In the genomic region with DNA sequence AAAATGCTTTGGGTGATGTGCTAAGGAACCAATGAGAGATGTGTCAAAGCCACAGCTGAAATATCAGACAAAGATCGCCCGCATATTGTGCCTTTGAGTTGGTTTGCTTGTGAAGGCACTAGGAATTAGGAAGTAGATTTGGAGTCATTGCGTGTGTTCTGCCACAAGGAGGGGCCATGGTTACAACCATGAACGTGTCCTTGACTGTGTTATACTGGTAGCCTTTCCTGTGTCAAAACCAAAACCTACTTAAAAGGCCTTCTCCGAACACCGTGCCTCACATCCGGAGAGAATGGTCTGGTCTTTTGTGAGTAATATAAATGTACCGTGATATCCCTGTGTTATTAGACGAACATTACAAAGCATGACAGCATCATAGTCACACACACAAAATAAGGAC, we compare ENCODE assay signal across 8 mouse cellular contexts.
DNase-seq lines count a peak whose midpoint lies in the region; ATAC-seq and TF ChIP-seq lines count a peak whose summit lies in the region.

No protein-coding gene starts in this region.

- H3K4me3 ChIP-seq in kidney, embryonic 15.5 days (replicated peaks): no peak overlapping the region
- H3K4me3 ChIP-seq in forebrain, embryonic 14.5 days (ENCODE audit: low read depth, low read length): no peak overlapping the region
- H3K4me3 ChIP-seq in limb, embryonic 14.5 days (replicated peaks; ENCODE audit: low read length): no peak overlapping the region

- H3K36me3 ChIP-seq in kidney, embryonic 15.5 days: no peaks in the 10 kb centered on the region
- no peaks in the 10 kb centered on the region for H3K36me3 ChIP-seq in forebrain, embryonic 14.5 days (ENCODE audit: control insufficient read depth, insufficient read depth, low read length)
- no peaks in the 10 kb centered on the region for H3K36me3 ChIP-seq in limb, embryonic 14.5 days (ENCODE audit: control insufficient read depth, insufficient read depth, low read length)

- DNase-seq in kidney, adult 18-20 months: peak; percentile 14
- peak; percentile 3 for DNase-seq in cerebellum, adult 11 months
- peak; percentile 90 for DNase-seq in forebrain, embryonic 14.5 days (ENCODE audit: low spot score)
- peak; percentile 41 for DNase-seq in kidney, postnatal 14 days
- peak; percentile 68 for DNase-seq in limb, embryonic 14.5 days (ENCODE audit: low spot score)
- peak; percentile 48 for DNase-seq in right cerebral cortex, postnatal 25 days
- DNase-seq in thymus, postnatal 14 days: no peak

- no peak overlapping the region for H3K4me2 ChIP-seq in kidney, embryonic 15.5 days
- H3K4me2 ChIP-seq in forebrain, embryonic 14.5 days (ENCODE audit: low read length): peak overlapping the region; percentile 25
- H3K4me2 ChIP-seq in limb, embryonic 14.5 days (replicated peaks; ENCODE audit: low read depth, low read length, severe bottlenecking): no peak overlapping the region; the same call in 1 of the 2 replicates

- peaks cover 5% of the 10 kb centered on the region; the same call in 1 of the 2 replicates for H3K4me1 ChIP-seq in kidney, embryonic 15.5 days
- H3K4me1 ChIP-seq in forebrain, embryonic 14.5 days (ENCODE audit: control insufficient read depth, insufficient read depth, low read length): peaks cover 14% of the 10 kb centered on the region; the same call in 1 of the 2 replicates
- H3K4me1 ChIP-seq in limb, embryonic 14.5 days (ENCODE audit: control insufficient read depth, insufficient read depth, low read length): 0 out of 2 replicates have a peak, but pooled peaks cover 5% of the 10 kb centered on the region

- TF ChIP-seq POLR2A in limb, embryonic 14.5 days (IDR thresholded peaks at IDR 0.05; ENCODE audit: borderline replicate concordance, extremely low read depth, insufficient read depth, insufficient read length): no peak

- H3K9me3 ChIP-seq in kidney, embryonic 15.5 days (replicated peaks): no peaks in the 10 kb centered on the region
- no peaks in the 10 kb centered on the region for H3K9me3 ChIP-seq in forebrain, embryonic 14.5 days (replicated peaks; ENCODE audit: control insufficient read depth, low read length)
- H3K9me3 ChIP-seq in limb, embryonic 14.5 days (ENCODE audit: control insufficient read depth, low read length): no peaks in the 10 kb centered on the region

- no peak overlapping the region for H3K27ac ChIP-seq in kidney, embryonic 15.5 days
- H3K27ac ChIP-seq in forebrain, embryonic 14.5 days (ENCODE audit: low read depth, low read length): no peak overlapping the region
- no peak overlapping the region for H3K27ac ChIP-seq in limb, embryonic 14.5 days (replicated peaks; ENCODE audit: low read depth, low read length)

- H3K27me3 ChIP-seq in kidney, embryonic 15.5 days: no peaks in the 10 kb centered on the region
- no peaks in the 10 kb centered on the region for H3K27me3 ChIP-seq in forebrain, embryonic 14.5 days (replicated peaks; ENCODE audit: control insufficient read depth, insufficient read depth, low read length)
- H3K27me3 ChIP-seq in limb, embryonic 14.5 days (ENCODE audit: control insufficient read depth, insufficient read depth, low read length): no peaks in the 10 kb centered on the region

- 37% methylated on average over 9 of the region's 9 CpGs for WGBS in kidney, embryonic 15.5 days
- 19% methylated on average over 9 of the region's 9 CpGs for WGBS in forebrain, embryonic 14.5 days
- WGBS in limb, embryonic 14.5 days: 32% methylated on average over 9 of the region's 9 CpGs

- no peak overlapping the region for H3K9ac ChIP-seq in kidney, embryonic 15.5 days
- H3K9ac ChIP-seq in forebrain, embryonic 14.5 days (ENCODE audit: low read length): no peak overlapping the region
- no peak overlapping the region for H3K9ac ChIP-seq in limb, embryonic 14.5 days (ENCODE audit: low read depth, low read length, severe bottlenecking)

- no peak for ATAC-seq in kidney, embryonic 15.5 days (replicated peaks; ENCODE audit: low FRiP score)
- peak; percentile 80 for ATAC-seq in forebrain, embryonic 14.5 days
- peak; percentile 81; the same call in 1 of the 2 replicates for ATAC-seq in limb, embryonic 14.5 days (ENCODE audit: low FRiP score, low read depth)
